Mouse (Mus musculus) heart, postnatal 0 days (tissue): ENCODE measurements around the gene Klhdc8a. TPM values are rescaled to one million over a fixed set of nuclear protein-coding genes. Genes with fewer than 3 reads are reported as not detected.
"Not testable (repeated sequence)": the region's sequence is repeated elsewhere in the genome, so short reads cannot be mapped to it uniquely, and the experiment has no call there.

Experiments
- ATAC-seq: fragments of 200-750 bp; cut with Nextera tagmentation; 2 replicates; pipeline ENCODE4 v1.8.0; 2017; ENCODE audit warnings: low read depth, moderate number of reproducible peaks, moderate library complexity; ENCODE audit not compliant: insufficient read depth
- DNase-seq: peaks from one replicate; pipeline ENCODE4 v3.0.0-alpha.2; 2016; ENCODE audit warnings: low spot score
- H3K27ac ChIP-seq: fragments of 300-500 bp; sonication (generic); 2 replicates; pipeline ENCODE4 v1.5.1; 2014; ENCODE audit warnings: low read depth, mild to moderate bottlenecking
- H3K27me3 ChIP-seq: fragments of 300-500 bp; sonication (generic); 2 replicates; pipeline ENCODE4 v1.6.1; 2014; ENCODE audit warnings: low read length, mixed read lengths; ENCODE audit not compliant: control insufficient read depth, insufficient read depth
- H3K36me3 ChIP-seq: fragments of 300-500 bp; sonication (generic); replicated peaks from 2 replicates; pipeline ENCODE4 v1.6.1; 2014; ENCODE audit warnings: low read length, mixed read lengths; ENCODE audit not compliant: control insufficient read depth, insufficient read depth
- H3K4me1 ChIP-seq: fragments of 300-500 bp; sonication (generic); 2 replicates; pipeline ENCODE4 v1.6.1; 2014; ENCODE audit warnings: antibody characterized with exemption; ENCODE audit not compliant: control insufficient read depth, insufficient read depth
- H3K4me2 ChIP-seq: fragments of 300-500 bp; sonication (generic); 2 replicates; pipeline ENCODE4 v1.6.1; 2014; ENCODE audit warnings: low read depth, mild to moderate bottlenecking, low read length, moderate library complexity
- H3K4me3 ChIP-seq: fragments of 300-500 bp; sonication (generic); 2 replicates; pipeline ENCODE4 v1.5.1; 2014; ENCODE audit warnings: low read depth, low read length
- H3K9ac ChIP-seq: fragments of 300-500 bp; sonication (generic); replicated peaks from 2 replicates; pipeline ENCODE4 v1.6.1; 2014; ENCODE audit warnings: low read depth, low read length, mixed read lengths
- H3K9me3 ChIP-seq: fragments of 300-500 bp; sonication (generic); replicated peaks from 2 replicates; pipeline ENCODE4 v1.6.1; 2016; ENCODE audit warnings: low read length; ENCODE audit not compliant: control insufficient read depth
- CTCF ChIP-seq: IDR thresholded peaks from 2 replicates; pipeline ENCODE4 v1.5.1; 2016; ENCODE audit warnings: antibody characterized with exemption, control low read depth, low read depth
- EP300 ChIP-seq: IDR thresholded peaks from 2 replicates; pipeline ENCODE4 v1.6.1; 2016; ENCODE audit warnings: antibody characterized with exemption, low read depth
- WGBS: fragments of 180-500 bp; shearing (Covaris S2); extraction: QIAGEN DNeasy Blood & Tissue Kit; methylation state at CpG from one replicate; pipeline ENCODE4 v1.1.7; 2014; 5-methylcytosine and 5-hydroxymethylcytosine counted together
- polyA plus RNA-seq: library from polyadenylated mRNA; unstranded; fragments of >200 nt; fragmentation: Nextera tagmentation; extraction: Ambion mirVana; gene quantifications from 2 replicates; pipeline ENCODE4 v1.2.1, GENCODE M21; 2015
- total RNA-seq: library from RNA; depleted of rRNA; stranded (reverse); fragments of >200 nt; gene quantifications from 2 replicates; pipeline ENCODE4 v1.2.3, GENCODE M21; 2014; ENCODE audit warnings: low replicate concordance

The Klhdc8a gene
- total and polyA plus RNA-seq, 2 experiments from 2014 or later: 0.68 to 2.3 TPM

DNA sequence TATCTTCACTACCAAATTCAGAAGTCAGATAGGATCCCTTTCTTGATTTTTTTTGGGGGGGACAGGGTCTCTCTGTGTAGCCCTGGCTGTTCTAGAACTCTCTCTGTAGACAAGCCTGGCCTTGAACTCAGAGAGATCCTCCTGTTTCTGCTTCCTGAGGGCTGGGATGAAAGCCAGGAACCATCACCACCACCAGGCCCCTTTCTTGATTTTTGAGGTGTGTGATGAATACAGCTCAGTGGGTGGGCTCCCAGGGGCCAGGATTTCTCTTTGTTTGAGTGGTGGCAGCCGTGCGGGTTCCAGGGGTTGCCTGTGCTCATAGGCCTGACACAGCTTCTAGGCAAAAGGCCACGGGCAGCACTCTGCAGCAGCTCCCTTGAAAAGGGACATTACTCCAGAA is 27.2 kb upstream of the Klhdc8a start:
- DNase-seq (no peak), ATAC-seq (no peak)
- no peak overlapping the region for H3K4me3 ChIP-seq
- 0 out of 2 replicates have a peak, but pooled peaks cover 6% of the 10 kb centered on the region for H3K4me1 ChIP-seq
- no peak overlapping the region for H3K27ac ChIP-seq
- H3K9me3 ChIP-seq: no peaks in the 10 kb centered on the region
- 81% methylated on average over 3 of the region's 3 CpGs for WGBS
- no peak overlapping the region for H3K4me2 ChIP-seq
- H3K36me3 ChIP-seq: no peaks in the 10 kb centered on the region
- H3K9ac ChIP-seq: no peak overlapping the region
- H3K27me3 ChIP-seq: no peaks in the 10 kb centered on the region
- TF ChIP-seq EP300 (no peak), CTCF (no peak)

GRCm38 (mm10) chr1:132276694-132277093 is 21.7 kb upstream of the Klhdc8a start:
- TF ChIP-seq EP300: no peak
- TF ChIP-seq CTCF: no peak
- Histone ChIP-seq H3K27ac (no peak overlapping the region), H3K4me1 (no peaks in the 10 kb centered on the region), H3K4me3 (no peak overlapping the region), H3K4me2 (no peak overlapping the region), H3K9me3 (no peaks in the 10 kb centered on the region), H3K36me3 (no peaks in the 10 kb centered on the region), H3K9ac (no peak overlapping the region), H3K27me3 (0 out of 2 replicates have a peak, but pooled peaks cover 2% of the 10 kb centered on the region)
- ATAC-seq (no peak), DNase-seq (no peak)
- WGBS: 66% methylated on average over 3 of the region's 3 CpGs

DNA sequence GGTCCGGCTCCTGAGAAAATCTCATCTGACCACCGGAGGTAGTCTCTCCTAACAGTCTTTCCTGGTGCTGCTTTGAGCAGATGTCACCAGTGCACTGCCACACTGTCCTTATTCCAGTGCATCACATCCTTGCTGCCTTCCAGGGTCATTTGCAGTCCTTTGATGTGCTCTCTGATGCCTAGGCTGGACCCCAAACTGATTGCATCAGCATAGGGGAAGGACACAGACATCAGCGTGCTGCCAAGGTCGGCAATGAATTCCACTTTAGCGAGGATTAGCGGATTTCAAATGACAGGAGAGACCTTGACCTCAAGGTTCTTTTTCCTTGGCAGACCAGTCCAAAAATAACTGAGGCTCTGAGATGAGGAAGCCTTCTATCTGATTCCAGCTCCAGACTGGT is 21.3 kb upstream of the Klhdc8a start:
- Histone ChIP-seq H3K4me2 (no peak overlapping the region), H3K27me3 (0 out of 2 replicates have a peak, but pooled peaks cover 2% of the 10 kb centered on the region), H3K4me3 (no peak overlapping the region), H3K4me1 (no peaks in the 10 kb centered on the region), H3K27ac (no peak overlapping the region), H3K36me3 (no peaks in the 10 kb centered on the region), H3K9ac (no peak overlapping the region), H3K9me3 (no peaks in the 10 kb centered on the region)
- DNase-seq (no peak), ATAC-seq (no peak)
- TF ChIP-seq EP300 (no peak), CTCF (no peak)
- WGBS: 38% methylated on average over 6 of the region's 6 CpGs

GRCm38 (mm10) chr1:132280636-132281035 is 17.8 kb upstream of the Klhdc8a start:
- H3K4me1 ChIP-seq, H3K9ac ChIP-seq, H3K4me2 ChIP-seq, H3K27ac ChIP-seq, DNase-seq, H3K27me3 ChIP-seq, H3K9me3 ChIP-seq, H3K4me3 ChIP-seq, ATAC-seq, H3K36me3 ChIP-seq: not testable (repeated sequence)
- WGBS: 71% methylated on average over 6 of the region's 6 CpGs

- no peak overlapping the region for H3K27ac ChIP-seq
- no peak overlapping the region for H3K9ac ChIP-seq
- H3K4me2 ChIP-seq: no peak overlapping the region
- DNase-seq (no peak), ATAC-seq (no peak)
- 44% methylated on average over 8 of the region's 8 CpGs for WGBS
- no peaks in the 10 kb centered on the region for H3K9me3 ChIP-seq
- H3K27me3 ChIP-seq: 0 out of 2 replicates have a peak, but pooled peaks cover 2% of the 10 kb centered on the region
- TF ChIP-seq EP300 (no peak), CTCF (no peak)
- no peak overlapping the region for H3K4me3 ChIP-seq
- H3K36me3 ChIP-seq: no peaks in the 10 kb centered on the region
- no peaks in the 10 kb centered on the region for H3K4me1 ChIP-seq
Measured at GRCm38 (mm10) chr1:132281523-132282176, 16.8 kb upstream of the Klhdc8a start.

DNA sequence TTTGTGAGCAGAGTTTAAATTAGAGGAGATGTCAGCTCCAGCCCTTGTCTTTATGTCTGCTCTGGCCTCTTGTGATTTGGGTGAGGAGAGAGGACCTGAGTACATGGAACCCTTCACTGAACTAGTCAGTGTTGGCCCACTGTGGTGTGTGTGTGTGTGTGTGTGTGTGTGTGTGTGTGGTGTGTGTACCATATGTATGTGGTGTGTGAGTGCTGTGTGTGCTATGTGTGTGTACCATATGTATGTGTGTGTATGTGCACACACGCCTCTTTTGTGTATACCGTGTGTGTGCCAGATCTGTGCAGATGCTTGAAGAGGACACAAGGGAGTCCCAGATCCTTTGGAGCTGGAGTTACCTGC is 16.3 kb upstream of the Klhdc8a start:
- Histone ChIP-seq H3K27me3 (0 out of 2 replicates have a peak, but pooled peaks cover 2% of the 10 kb centered on the region), H3K36me3 (no peaks in the 10 kb centered on the region), H3K9me3 (no peaks in the 10 kb centered on the region), H3K4me2 (no peak overlapping the region), H3K9ac (no peak overlapping the region), H3K4me3 (no peak overlapping the region), H3K4me1 (peaks cover under 1% of the 10 kb centered on the region; the same call in 1 of the 2 replicates), H3K27ac (no peak overlapping the region)
- TF ChIP-seq EP300 (no peak), CTCF (no peak)
- no peak for DNase-seq
- no peak for ATAC-seq
- 85% methylated on average over 2 of the region's 2 CpGs for WGBS
